In genomic region chr13:60619723-60620122, GRCm38 (mm10) we compare ENCODE assay signal across 16 mouse cellular contexts. TPM values are rescaled to one million over a fixed set of nuclear protein-coding genes. Genes with fewer than 3 reads are reported as not detected.
DNase-seq lines count a peak whose midpoint lies in the region; ATAC-seq and TF ChIP-seq lines count a peak whose summit lies in the region.
"Had no signal": no experiment of that assay in that cellular context is flagged by ENCODE, and none has a peak within 500 bp of the region (broad histone marks: within the 10 kb centered on the region; RNA-seq: fewer than 3 reads in every experiment).

No protein-coding gene starts in this region.

- peak; percentile 27 to 45 for DNase-seq in heart, adult 9 months (ENCODE audit: low spot score in 2 of 2)
- no peak for DNase-seq in heart, postnatal 4 days
- DNase-seq in lung, postnatal 0 days (ENCODE audit: low spot score) = no peak
- DNase-seq in lung, postnatal 14 days = no peak
- DNase-seq in heart, postnatal 0 days (ENCODE audit: low spot score) = no peak
- DNase-seq in urinary bladder, adult 18-20 months (ENCODE audit: low spot score in 2 of 2) = no peak
- no peak for DNase-seq in retina, postnatal 1 day
- DNase-seq: cerebellum, adult 18-20 months; embryo, embryonic 11 days; kidney, adult 9 months; thymus, adult 2 months had no signal

- no peaks in the 10 kb centered on the region for H3K9me3 ChIP-seq in lung, postnatal 0 days (ENCODE audit: low read length)
- no peaks in the 10 kb centered on the region for H3K9me3 ChIP-seq in heart, postnatal 0 days (replicated peaks; ENCODE audit: control insufficient read depth, low read length)
- H3K9me3 ChIP-seq: forebrain, embryonic 15.5 days; midbrain, embryonic 12.5 days had no signal

- peaks cover 3% of the 10 kb centered on the region; the same call in 1 of the 2 replicates for H3K4me1 ChIP-seq in lung, postnatal 0 days (ENCODE audit: insufficient read depth, low read depth, low read length)
- peaks cover 16% of the 10 kb centered on the region; the same call in 1 of the 2 replicates for H3K4me1 ChIP-seq in heart, postnatal 0 days (ENCODE audit: control insufficient read depth, insufficient read depth)

- no peak for TF ChIP-seq CTCF in lung, postnatal 0 days (IDR thresholded peaks at IDR 0.05)
- no peak for TF ChIP-seq CTCF in heart, postnatal 0 days (IDR thresholded peaks at IDR 0.05; ENCODE audit: low read depth)

- WGBS in lung, postnatal 0 days = 47% methylated on average over 5 of the region's 6 CpGs
- 26% methylated on average over 6 of the region's 6 CpGs for whole genome bisulfite sequencing in heart, postnatal 0 days

- no peak overlapping the region for H3K4me2 ChIP-seq in lung, postnatal 0 days (replicated peaks; ENCODE audit: low read depth, low read length)
- H3K4me2 ChIP-seq in heart, postnatal 0 days (ENCODE audit: low read depth, low read length) = no peak overlapping the region
- H3K4me2 ChIP-seq: forebrain, embryonic 15.5 days; hindbrain, embryonic 14.5 days; midbrain, embryonic 12.5 days had no signal

- no peaks in the 10 kb centered on the region for H3K27me3 ChIP-seq in lung, postnatal 0 days (replicated peaks; ENCODE audit: insufficient read depth, low read length)
- H3K27me3 ChIP-seq in heart, postnatal 0 days (ENCODE audit: control insufficient read depth, insufficient read depth, low read length) = no peaks in the 10 kb centered on the region
- H3K27me3 ChIP-seq: forebrain, embryonic 15.5 days; midbrain, embryonic 12.5 days had no signal

- no peak overlapping the region for H3K4me3 ChIP-seq in lung, postnatal 0 days (ENCODE audit: low read depth, low read length)
- no peak overlapping the region for H3K4me3 ChIP-seq in heart, postnatal 0 days (ENCODE audit: low read depth, low read length)
- H3K4me3 ChIP-seq: forebrain, embryonic 15.5 days; midbrain, embryonic 12.5 days had no signal

- no peak overlapping the region for H3K27ac ChIP-seq in lung, postnatal 0 days (ENCODE audit: low read length)
- H3K27ac ChIP-seq in heart, postnatal 0 days (ENCODE audit: low read depth) = no peak overlapping the region
- H3K27ac ChIP-seq: forebrain, embryonic 15.5 days; hindbrain, embryonic 14.5 days; midbrain, embryonic 12.5 days had no signal

- peak; percentile 81 for TF ChIP-seq EP300 in lung, postnatal 0 days (IDR thresholded peaks at IDR 0.05)
- TF ChIP-seq EP300 in heart, postnatal 0 days (IDR thresholded peaks at IDR 0.05; ENCODE audit: low read depth) = no peak

- peak; percentile 40 for ATAC-seq in lung, postnatal 0 days
- peak; percentile 35; the same call in 1 of the 2 replicates for ATAC-seq in heart, postnatal 0 days (ENCODE audit: insufficient read depth, low read depth)
- ATAC-seq in megakaryocyte progenitor cell, adult 5-6 weeks (replicated peaks; ENCODE audit: poor library complexity) = peak; percentile 82
- ATAC-seq: forebrain, embryonic 15.5 days had no signal

- H3K9ac ChIP-seq in lung, postnatal 0 days (replicated peaks; ENCODE audit: low read depth) = no peak overlapping the region
- no peak overlapping the region for H3K9ac ChIP-seq in heart, postnatal 0 days (replicated peaks; ENCODE audit: low read depth, low read length)
- H3K9ac ChIP-seq: forebrain, embryonic 15.5 days; hindbrain, embryonic 14.5 days; midbrain, embryonic 12.5 days had no signal

- H3K36me3 ChIP-seq in lung, postnatal 0 days (ENCODE audit: insufficient read depth, low read length) = no peaks in the 10 kb centered on the region
- H3K36me3 ChIP-seq in heart, postnatal 0 days (replicated peaks; ENCODE audit: control insufficient read depth, insufficient read depth, low read length) = no peaks in the 10 kb centered on the region
- H3K36me3 ChIP-seq: forebrain, embryonic 15.5 days; G1E; midbrain, embryonic 12.5 days had no signal

RNA-seq across cellular contexts. Expression of gene Dapk1, which starts 18.0 kb away (rescaled TPM):
- 10 to 100 TPM; 15.9 to 22.7 TPM for total RNA-seq in heart, postnatal 4 days (2021)
- 44.0 and 48.7 TPM in 2 replicates for polyA plus RNA-seq in lung, postnatal 0 days (2015; fragmentation: Nextera tagmentation; extraction: Ambion mirVana)
- total RNA-seq in heart, postnatal 0 days (2014; rRNA removed; ENCODE audit: low replicate concordance) = 17.3 and 20.7 TPM in 2 replicates
- polyA plus RNA-seq in heart, postnatal 0 days (2015; fragmentation: Nextera tagmentation; extraction: Ambion mirVana) = 6.1 TPM in 2 replicates
- total RNA-seq in megakaryocyte progenitor cell, adult 5-6 weeks (2015) = 3.2 and 5.1 TPM in 2 replicates
- 2.2 and 2.8 TPM in 2 replicates for total RNA-seq in megakaryocyte progenitor cell, adult 5-6 weeks (2017)
- polyA plus RNA-seq: G1E had no signal

Comparison
In these comparisons a context has a peak if more than half of its experiments do, and no peak if none do; other contexts are left out.
1. DNase-seq: peak in heart, adult 9 months (2 of 2); none in heart, postnatal 4 days (single experiment), lung, postnatal 0 days (single experiment), lung, postnatal 14 days (single experiment), heart, postnatal 0 days (single experiment), urinary bladder, adult 18-20 months (0 of 2) and retina, postnatal 1 day (single experiment).
2. Peak in every context shown above with its lines, with median percentiles within 50 percentile points of each other: ATAC-seq.